Mouse (Mus musculus) urinary bladder, postnatal 10 days (tissue): ENCODE measurements at regions not wholly inside any gene's neighbourhood (a gene's known extent, or its start where the extent isn't known, plus 50 kb on each side); places are given as distances from the start of the nearest gene placed in this dataset.

Experiments used
- DNase-seq: peaks from one replicate; pipeline ENCODE4 v3.0.0; 2022; ENCODE audit warnings: low spot score

DNA sequence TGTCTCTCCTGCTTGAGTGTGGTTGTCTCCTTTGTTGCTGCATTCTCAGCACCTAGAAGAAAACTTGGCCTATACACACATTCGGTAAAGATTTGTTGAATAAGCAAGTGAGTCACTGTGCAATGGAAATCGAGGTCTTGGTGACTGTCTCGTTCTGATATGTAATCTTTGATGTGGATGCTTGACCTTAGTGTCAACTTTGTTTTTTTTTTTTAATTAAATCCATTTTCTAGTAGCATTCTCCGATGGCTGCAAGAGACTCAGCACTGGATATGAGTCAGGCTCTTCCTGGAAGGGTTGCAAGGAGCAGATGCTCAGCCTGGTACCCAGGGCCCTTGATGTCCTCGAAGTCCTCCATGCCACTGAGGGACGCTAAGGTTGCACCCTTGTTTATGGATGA lies 50.9 kb upstream of the Ampd3 start:
- no peak for DNase-seq
